Mouse (Mus musculus) MEL (cell line): Measurements from ENCODE around the gene Fam72a. TPM values are rescaled to one million over a fixed set of nuclear protein-coding genes. Genes with fewer than 3 reads are reported as not detected.

Experiments
- DNase-seq: peaks from one replicate; pipeline ENCODE4 v3.0.0; 2011; ENCODE audit warnings: low read depth, low spot score
- H3K27ac ChIP-seq: 2 replicates; pipeline ENCODE4 v1.5.1; 2012; ENCODE audit warnings: low read depth, mild to moderate bottlenecking, control low read depth, low read length, moderate library complexity; ENCODE audit not compliant: control insufficient read depth
- H3K27me3 ChIP-seq, 2 experiments: fragments of 150-350 bp in 1 of 2; sonication (generic) in 1 of 2; 2 replicates each; pipeline ENCODE4 v1.6.1; 2012; ENCODE audit warnings: low read length in 2 of 2, mild to moderate bottlenecking in 2 of 2, improper control_type of control experiment in 1 of 2, moderate library complexity in 1 of 2; ENCODE audit not compliant: insufficient read depth in 2 of 2, control insufficient read depth in 1 of 2
- H3K36me3 ChIP-seq, 2 experiments: 2 replicates each; pipeline ENCODE4 v1.6.1; 2012 to 2014; ENCODE audit warnings: low read length in 2 of 2, improper control_type of control experiment in 1 of 2, inconsistent platforms in 1 of 2, mild to moderate bottlenecking in 1 of 2; ENCODE audit not compliant: insufficient read depth in 2 of 2, control insufficient read depth in 1 of 2
- H3K4me1 ChIP-seq, 2 experiments: fragments of 150-350 bp in 1 of 2; sonication (generic) in 1 of 2; 2 replicates each; pipeline ENCODE4 v1.6.1; 2012; ENCODE audit warnings: low read length in 2 of 2, improper control_type of control experiment in 1 of 2, mild to moderate bottlenecking in 1 of 2; ENCODE audit not compliant: insufficient read depth in 2 of 2, control insufficient read depth in 1 of 2
- H3K4me3 ChIP-seq, 2 experiments: fragments of 150-350 bp in 1 of 2; sonication (generic) in 1 of 2; 2 replicates each; pipeline ENCODE4 v1.5.1; 2012; ENCODE audit warnings: low read depth in 2 of 2, low read length in 2 of 2, mild to moderate bottlenecking in 2 of 2, moderate library complexity in 2 of 2, control low read depth in 1 of 2, improper control_type of control experiment in 1 of 2; ENCODE audit not compliant: control insufficient read depth in 1 of 2, insufficient read depth in 1 of 2
- H3K79me2 ChIP-seq: 2 replicates; pipeline ENCODE4 v1.6.1; 2012; ENCODE audit warnings: mild to moderate bottlenecking, low read length, moderate library complexity; ENCODE audit not compliant: control insufficient read depth, poor library complexity, insufficient read depth
- H3K9ac ChIP-seq: 2 replicates; pipeline ENCODE4 v1.6.1; 2012; ENCODE audit warnings: low read depth, mild to moderate bottlenecking, control low read depth, low read length, moderate library complexity; ENCODE audit not compliant: control insufficient read depth, poor library complexity, severe bottlenecking
- H3K9me3 ChIP-seq: fragments of 150-350 bp; sonication (generic); replicated peaks from 2 replicates; pipeline ENCODE4 v1.6.1; 2012; ENCODE audit warnings: mild to moderate bottlenecking, low read length, improper control_type of control experiment, moderate library complexity; ENCODE audit not compliant: insufficient read depth
- CHD1 ChIP-seq: IDR thresholded peaks from 2 replicates; pipeline ENCODE4 v1.6.1; 2012; ENCODE audit warnings: low read depth, mild to moderate bottlenecking, inconsistent platforms, low read length, improper control_type of control experiment
- CHD2 ChIP-seq: IDR thresholded peaks from 2 replicates; pipeline ENCODE4 v1.6.1; 2011; ENCODE audit warnings: low read length, improper control_type of control experiment
- CTCF ChIP-seq, 3 experiments: IDR thresholded peaks in 2 of 3; conservative IDR thresholded peaks in 1 of 3; 2 replicates each; pipeline ENCODE4 v1.5.1; 2011 to 2012; ENCODE audit warnings: low read length in 3 of 3, low read depth in 2 of 3, mild to moderate bottlenecking in 2 of 3, improper control_type of control experiment in 1 of 3, inconsistent platforms in 1 of 3, mixed read lengths in 1 of 3, moderate library complexity in 1 of 3; ENCODE audit not compliant: control insufficient read depth in 1 of 3, insufficient read depth in 1 of 3, poor library complexity in 1 of 3, severe bottlenecking in 1 of 3
- E2F4 ChIP-seq: IDR thresholded peaks from 2 replicates; pipeline ENCODE4 v1.6.1; 2011; ENCODE audit warnings: low read depth, low read length, improper control_type of control experiment, borderline replicate concordance
- ELF1 ChIP-seq: IDR thresholded peaks from 2 replicates; pipeline ENCODE4 v1.6.1; 2014; ENCODE audit warnings: low read depth, mild to moderate bottlenecking, inconsistent platforms, low read length, improper control_type of control experiment, moderate library complexity
- GATA1 ChIP-seq: IDR thresholded peaks from 2 replicates; pipeline ENCODE4 v1.6.1; 2011; ENCODE audit warnings: low read depth, low read length, improper control_type of control experiment
- JUND ChIP-seq: IDR thresholded peaks from 2 replicates; pipeline ENCODE4 v1.6.1; 2011; ENCODE audit warnings: low read depth, mild to moderate bottlenecking, improper control_type of control experiment, low read length
- MAZ ChIP-seq: IDR thresholded peaks from 2 replicates; pipeline ENCODE4 v1.6.1; 2012; ENCODE audit warnings: low read depth, mild to moderate bottlenecking, inconsistent platforms, low read length, improper control_type of control experiment
- MXI1 ChIP-seq: IDR thresholded peaks from 2 replicates; pipeline ENCODE4 v1.6.1; 2011; ENCODE audit warnings: mild to moderate bottlenecking, low read depth, low read length, improper control_type of control experiment
- MYB ChIP-seq: IDR thresholded peaks from 2 replicates; pipeline ENCODE4 v1.6.1; 2011; ENCODE audit warnings: mild to moderate bottlenecking, low read depth, low read length, improper control_type of control experiment
- MYC ChIP-seq: IDR thresholded peaks from 2 replicates; pipeline ENCODE4 v1.6.1; 2011; ENCODE audit warnings: low read depth, mild to moderate bottlenecking, low read length, improper control_type of control experiment, moderate library complexity
- POLR2AphosphoS5 ChIP-seq: IDR thresholded peaks from 2 replicates; pipeline ENCODE4 v1.6.1; 2012; ENCODE audit warnings: low read depth, borderline replicate concordance, mild to moderate bottlenecking, inconsistent platforms, low read length, moderate library complexity, mixed read lengths
- SIN3A ChIP-seq: IDR thresholded peaks from 2 replicates; pipeline ENCODE4 v1.6.1; 2012; ENCODE audit warnings: low read length, improper control_type of control experiment, inconsistent platforms
- SMC3 ChIP-seq: IDR thresholded peaks from 2 replicates; pipeline ENCODE4 v1.6.1; 2011; ENCODE audit warnings: low read depth, low read length, improper control_type of control experiment
- TAL1 ChIP-seq: IDR thresholded peaks from 2 replicates; pipeline ENCODE4 v1.6.1; 2012; ENCODE audit warnings: mild to moderate bottlenecking, inconsistent platforms, low read length, moderate library complexity, mixed read lengths
- UBTF ChIP-seq: IDR thresholded peaks from 2 replicates; pipeline ENCODE4 v1.6.1; 2012; ENCODE audit warnings: low read depth, mild to moderate bottlenecking, inconsistent platforms, low read length, improper control_type of control experiment, moderate library complexity, borderline replicate concordance; ENCODE audit not compliant: insufficient read depth
- USF2 ChIP-seq, 2 experiments: IDR thresholded peaks; 2 replicates each; pipeline ENCODE4 v1.6.1; 2011 to 2012; ENCODE audit warnings: improper control_type of control experiment in 2 of 2, low read length in 2 of 2, borderline replicate concordance in 1 of 2, inconsistent platforms in 1 of 2, low read depth in 1 of 2, mild to moderate bottlenecking in 1 of 2; ENCODE audit not compliant: insufficient read depth in 1 of 2
- ZKSCAN1 ChIP-seq: IDR thresholded peaks from 2 replicates; pipeline ENCODE4 v1.6.1; 2012; ENCODE audit warnings: low read depth, mild to moderate bottlenecking, inconsistent platforms, low read length, improper control_type of control experiment, moderate library complexity
- ZMIZ1 ChIP-seq: IDR thresholded peaks from 2 replicates; pipeline ENCODE4 v1.6.1; 2012; ENCODE audit warnings: low read depth, mild to moderate bottlenecking, inconsistent platforms, low read length, improper control_type of control experiment, moderate library complexity
- ZNF384 ChIP-seq: IDR thresholded peaks from 2 replicates; pipeline ENCODE4 v1.6.1; 2012; ENCODE audit warnings: low read depth, mild to moderate bottlenecking, inconsistent platforms, low read length, improper control_type of control experiment
- polyA plus RNA-seq, 2 experiments: library from polyadenylated mRNA; stranded (reverse) in 1 of 2; unstranded in 1 of 2; fragments of >175 nt in 1 of 2; fragments of >200 nt in 1 of 2; gene quantifications; 2 replicates each; pipeline versions ENCODE4 v1.2.1 to v1.2.4; 2012; ENCODE audit warnings: low replicate concordance in 2 of 2, low read depth in 1 of 2; ENCODE audit not compliant: insufficient read length in 2 of 2, insufficient read depth in 1 of 2, missing spikeins in 1 of 2
- total RNA-seq: library from RNA; depleted of rRNA; stranded (reverse); fragments of 300-350 nt; gene quantifications from 2 replicates; pipeline ENCODE4 v1.2.3, GENCODE M21; 2012

Fam72a gene
- total and polyA plus RNA-seq, 3 experiments, result 8.2 to 8.8 TPM; not detected in 1

DNA sequence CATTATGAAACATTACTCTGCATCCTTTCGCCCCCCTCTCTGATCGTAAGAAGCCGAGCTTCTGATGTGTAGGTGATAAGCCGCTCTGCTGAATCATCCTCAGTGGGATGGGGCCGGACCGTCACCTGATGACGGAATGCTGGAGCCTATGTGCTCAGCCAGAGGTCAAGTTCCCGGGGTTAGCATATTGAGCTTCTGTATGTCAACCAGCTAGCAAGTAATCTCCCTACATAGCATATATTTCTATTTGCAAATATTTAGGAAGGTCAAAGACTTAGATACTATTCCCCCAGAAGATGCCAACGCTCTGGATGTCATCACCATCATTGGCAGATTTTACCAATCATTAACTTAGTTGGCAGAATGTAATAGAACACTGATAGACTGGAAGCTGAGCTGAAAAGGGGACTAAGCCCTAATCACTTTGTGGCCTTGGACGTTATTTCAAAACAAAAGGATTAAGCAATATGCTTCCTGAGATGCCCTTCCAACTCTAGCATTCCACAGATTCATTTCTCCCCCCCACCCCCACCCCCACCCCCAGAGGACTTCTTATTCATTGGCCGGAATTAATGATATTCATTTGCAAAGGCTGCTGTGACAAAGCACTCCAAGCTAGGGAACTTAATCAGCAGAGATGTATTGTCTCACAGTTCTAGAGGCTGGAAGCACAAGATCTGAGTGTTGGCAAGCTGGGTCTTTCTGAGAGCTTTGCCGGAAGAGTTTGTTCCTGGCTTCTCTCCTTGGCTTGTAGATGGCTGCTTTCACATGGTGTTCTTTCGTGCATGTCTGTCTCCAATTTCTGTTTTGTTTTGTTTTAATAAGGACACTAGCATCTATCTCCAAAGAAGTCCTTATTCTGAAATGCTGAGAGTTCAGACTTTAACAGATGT is 19.3 kb downstream of the Fam72a start:
- DNase-seq, result no peak
- H3K4me3 ChIP-seq, result no peak overlapping the region
- H3K79me2 ChIP-seq, result no peaks in the 10 kb centered on the region
- H3K27me3 ChIP-seq, result no peaks in the 10 kb centered on the region
- no peak overlapping the region for H3K9ac ChIP-seq
- TF ChIP-seq E2F4, result no peak
- no peak for TF ChIP-seq MAZ
- no peak for TF ChIP-seq POLR2AphosphoS5
- TF ChIP-seq MYB, result no peak
- TF ChIP-seq GATA1, result no peak
- TF ChIP-seq TAL1, result no peak
- no peak for TF ChIP-seq JUND
- TF ChIP-seq USF2 (IDR thresholded peaks at IDR 0.05; ENCODE audit: borderline replicate concordance in 1 of 2, insufficient read depth in 1 of 2, low read depth in 1 of 2, low read length in 2 of 2), result no peak
- no peak for TF ChIP-seq SMC3
- no peak for TF ChIP-seq ELF1
- TF ChIP-seq MXI1, result no peak
- no peak for TF ChIP-seq SIN3A
- TF ChIP-seq CHD2, result no peak
- TF ChIP-seq UBTF, result no peak
- no peak for TF ChIP-seq ZKSCAN1
- no peak for TF ChIP-seq CHD1
- no peak for TF ChIP-seq MYC
- no peaks in the 10 kb centered on the region for H3K4me1 ChIP-seq
- no peaks in the 10 kb centered on the region for H3K36me3 ChIP-seq
- no peaks in the 10 kb centered on the region for H3K9me3 ChIP-seq
- no peak overlapping the region for H3K27ac ChIP-seq

DNA sequence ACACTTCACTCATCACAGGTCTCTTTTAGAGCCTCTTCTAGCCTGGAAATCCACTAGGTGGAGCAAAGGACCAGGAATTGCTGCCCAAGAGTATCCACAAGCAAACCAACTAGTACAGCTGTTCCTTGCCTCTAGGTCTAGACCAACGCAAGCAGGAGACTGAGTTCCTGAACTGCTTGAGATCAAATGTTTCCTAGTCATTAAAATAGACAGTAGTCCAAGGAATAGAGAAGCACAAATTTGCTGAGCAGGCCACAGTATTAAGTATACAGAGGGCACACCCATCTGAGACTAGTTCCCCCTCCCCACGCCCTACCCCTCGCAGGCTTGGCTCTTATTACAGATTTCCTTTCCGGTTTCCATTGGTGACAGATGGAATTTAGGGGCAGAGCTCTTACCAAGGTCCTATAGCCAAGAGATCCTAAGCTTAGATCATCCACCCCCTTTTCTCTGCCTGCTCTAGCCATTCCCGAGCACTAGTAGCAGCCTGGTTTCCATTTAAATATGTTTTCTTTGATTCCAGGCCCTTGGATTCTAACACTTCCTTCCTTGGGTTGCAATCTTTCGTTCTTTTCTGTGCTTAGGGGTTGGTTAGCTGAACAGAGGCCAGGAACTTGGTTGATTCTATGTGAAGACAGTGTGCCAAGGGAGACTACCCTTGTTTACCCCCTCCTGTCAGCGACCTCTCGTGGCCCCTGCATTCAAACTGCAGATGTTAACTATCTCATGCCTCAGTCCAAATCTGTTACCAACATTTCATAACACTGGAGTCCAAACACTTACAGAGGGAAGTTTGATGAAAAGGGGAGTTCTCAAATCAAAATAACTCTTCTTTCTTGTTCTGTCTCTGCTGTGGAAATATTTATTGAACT is 21.0 kb downstream of the Fam72a start:
- no peak overlapping the region for H3K4me3 ChIP-seq
- no peak overlapping the region for H3K9ac ChIP-seq
- no peaks in the 10 kb centered on the region for H3K9me3 ChIP-seq
- no peaks in the 10 kb centered on the region for H3K4me1 ChIP-seq
- H3K79me2 ChIP-seq, result no peaks in the 10 kb centered on the region
- H3K27me3 ChIP-seq, result no peaks in the 10 kb centered on the region
- DNase-seq, result no peak
- H3K27ac ChIP-seq, result no peak overlapping the region
- H3K36me3 ChIP-seq, result no peaks in the 10 kb centered on the region
- TF ChIP-seq CTCF (IDR thresholded peaks at IDR 0.05 in 2 of 3, conservative IDR thresholded peaks at IDR 0.05 in 1 of 3; ENCODE audit: control insufficient read depth in 1 of 3, insufficient read depth in 1 of 3, low read depth in 2 of 3, low read length in 3 of 3, poor library complexity in 1 of 3, severe bottlenecking in 1 of 3) (peak in 1 of 3 experiments; percentile 18; a peak in 1 of 6 replicates), USF2 (IDR thresholded peaks at IDR 0.05; ENCODE audit: borderline replicate concordance in 1 of 2, insufficient read depth in 1 of 2, low read depth in 1 of 2, low read length in 2 of 2) (no peak), ZNF384 (no peak), ZMIZ1 (no peak)
